Mouse (Mus musculus): ENCODE results near the gene C1qtnf1. TPM values are rescaled to one million over a fixed set of nuclear protein-coding genes. Genes with fewer than 3 reads are reported as not detected.
"Not testable (repeated sequence)": the region's sequence is repeated elsewhere in the genome, so short reads cannot be mapped to it uniquely, and the experiment has no call there.

Gene C1qtnf1
- 12.5 and 16.0 TPM in 2 replicates for polyA plus RNA-seq (2012; rRNA removed)
- 10.3 and 12.4 TPM in 2 replicates for polyA plus RNA-seq (2014; fragmentation: Nextera tagmentation; extraction: Ambion mirVana)

DNA sequence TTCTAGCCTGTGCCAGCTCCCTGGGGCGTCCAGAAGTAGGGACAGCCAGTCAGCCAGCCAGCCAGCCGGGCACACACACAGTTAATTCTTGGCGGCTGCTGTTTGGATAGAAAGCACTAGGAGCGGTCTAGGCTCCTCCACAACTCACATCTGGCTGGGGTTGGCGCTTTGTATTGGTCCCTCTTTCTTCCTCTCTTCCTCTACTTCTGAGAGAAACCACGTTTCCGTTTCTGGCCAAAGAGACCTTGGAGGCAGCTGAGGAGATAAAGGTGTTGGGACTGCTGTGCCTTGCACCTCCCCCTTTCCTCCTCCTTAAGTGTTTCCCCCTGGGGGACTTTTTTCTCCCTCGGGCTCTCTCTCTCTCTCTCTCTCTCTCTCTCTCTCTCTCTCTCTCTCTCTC, at the start of gene C1qtnf1:
TSS of gene C1qtnf1 (plus strand) at position 218 of the 400 bp plus-strand sequence.
- H3K9ac ChIP-seq (ENCODE audit: low read depth, low read length, severe bottlenecking), result peak within 1 kb of the TSS; percentile 52
- peak within 1 kb of the TSS; percentile 43 for H3K27ac ChIP-seq (replicated peaks; ENCODE audit: low read depth, low read length)
- H3K4me1 ChIP-seq (ENCODE audit: control insufficient read depth, insufficient read depth, low read length), result peaks cover 58% of the 10 kb centered on the region
- peak; percentile 32; the same call in 1 of the 2 replicates for ATAC-seq (ENCODE audit: low FRiP score, low read depth)
- no peaks in the 10 kb centered on the region for H3K36me3 ChIP-seq (ENCODE audit: control insufficient read depth, insufficient read depth, low read length)
- H3K27me3 ChIP-seq (ENCODE audit: control insufficient read depth, insufficient read depth, low read length), result no peaks in the 10 kb centered on the region
- H3K4me2 ChIP-seq (replicated peaks; ENCODE audit: low read depth, low read length, severe bottlenecking), result peak within 1 kb of the TSS; percentile 65
- H3K4me3 ChIP-seq (replicated peaks; ENCODE audit: low read length), result peak within 1 kb of the TSS; percentile 41
- peak; percentile 37; the same call in 1 of the 2 replicates for TF ChIP-seq POLR2A (IDR thresholded peaks at IDR 0.05; ENCODE audit: borderline replicate concordance, extremely low read depth, insufficient read depth, insufficient read length)
- H3K9me3 ChIP-seq (ENCODE audit: control insufficient read depth, low read length), result no peaks in the 10 kb centered on the region
- WGBS, result 0% methylated on average over 8 of the region's 8 CpGs
- peak; percentile 72 for DNase-seq (ENCODE audit: low spot score)

DNA sequence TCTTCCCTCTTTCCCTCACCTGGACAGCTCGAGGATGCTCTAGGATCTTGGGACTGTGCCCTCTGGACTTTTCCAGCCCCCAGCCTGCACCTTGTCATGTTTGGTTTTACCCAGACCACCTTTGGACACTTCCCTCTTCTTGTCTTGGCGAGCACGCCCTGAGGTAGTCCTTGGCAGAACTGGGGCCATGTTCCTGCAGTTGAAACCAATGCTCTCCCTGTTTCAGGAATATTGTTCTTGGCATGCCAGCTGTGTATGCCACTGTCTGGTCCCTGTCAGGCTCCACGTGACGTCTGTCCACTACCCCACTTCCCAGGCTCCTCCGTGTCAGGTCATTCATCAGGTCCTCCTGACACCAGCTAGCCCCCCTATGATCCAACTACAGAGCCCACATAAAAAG, 49.3 kb upstream of the C1qtnf1 start:
- peaks cover 4% of the 10 kb centered on the region; the same call in 1 of the 2 replicates for H3K4me1 ChIP-seq (ENCODE audit: control insufficient read depth, insufficient read depth, low read length)
- H3K27me3 ChIP-seq (ENCODE audit: control insufficient read depth, insufficient read depth, low read length), result no peaks in the 10 kb centered on the region
- no peak overlapping the region for H3K9ac ChIP-seq (ENCODE audit: low read depth, low read length, severe bottlenecking)
- DNase-seq (ENCODE audit: low spot score), result no peak
- no peak for ATAC-seq (ENCODE audit: low FRiP score, low read depth)
- WGBS, result 69% methylated on average over 6 of the region's 6 CpGs
- no peaks in the 10 kb centered on the region for H3K36me3 ChIP-seq (ENCODE audit: control insufficient read depth, insufficient read depth, low read length)
- no peaks in the 10 kb centered on the region for H3K9me3 ChIP-seq (ENCODE audit: control insufficient read depth, low read length)
- H3K27ac ChIP-seq (replicated peaks; ENCODE audit: low read depth, low read length), result no peak overlapping the region
- no peak overlapping the region for H3K4me2 ChIP-seq (replicated peaks; ENCODE audit: low read depth, low read length, severe bottlenecking)
- TF ChIP-seq POLR2A (IDR thresholded peaks at IDR 0.05; ENCODE audit: borderline replicate concordance, extremely low read depth, insufficient read depth, insufficient read length), result no peak
- no peak overlapping the region for H3K4me3 ChIP-seq (replicated peaks; ENCODE audit: low read length)

DNA sequence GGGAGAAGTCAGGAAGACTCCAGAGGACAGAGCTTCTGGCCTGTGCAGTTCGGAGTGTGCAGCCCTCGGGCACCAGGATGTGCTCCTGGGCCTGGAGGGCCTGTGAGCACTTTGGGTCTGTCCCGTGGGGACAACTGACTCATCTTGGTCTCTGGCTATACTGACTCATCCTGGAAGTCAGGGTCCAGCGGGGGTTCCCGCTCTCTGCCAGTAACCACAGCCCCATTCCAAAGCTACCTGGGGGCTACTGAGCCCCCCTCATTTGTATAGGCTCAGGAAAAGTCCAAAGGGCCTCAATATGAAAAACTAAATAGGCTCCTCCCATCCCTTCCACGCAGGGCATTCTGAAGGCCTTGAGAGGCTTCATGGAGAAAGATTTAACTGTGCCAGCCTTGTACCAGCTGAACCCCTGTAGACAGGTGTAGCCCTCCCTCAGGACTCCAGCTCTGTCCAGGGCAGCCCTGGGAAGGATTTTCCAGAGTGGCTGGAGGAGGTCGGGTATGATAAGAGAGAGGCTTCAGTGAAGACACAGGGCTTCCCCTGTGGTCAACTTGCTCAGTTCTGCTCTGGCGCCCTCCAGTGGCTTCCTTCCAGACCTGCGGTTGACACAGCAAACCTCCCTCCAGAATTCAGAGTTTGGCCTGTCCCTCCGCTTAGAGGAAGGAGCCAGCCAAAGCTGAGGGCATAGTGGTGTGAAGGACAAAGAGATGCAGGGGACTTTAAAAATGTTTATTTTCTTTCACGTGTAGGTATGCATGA, 48.6 kb upstream of the C1qtnf1 start:
- Histone ChIP-seq H3K9me3 (ENCODE audit: control insufficient read depth, low read length) (no peaks in the 10 kb centered on the region), H3K4me2 (replicated peaks; ENCODE audit: low read depth, low read length, severe bottlenecking) (no peak overlapping the region), H3K36me3 (ENCODE audit: control insufficient read depth, insufficient read depth, low read length) (no peaks in the 10 kb centered on the region), H3K9ac (ENCODE audit: low read depth, low read length, severe bottlenecking) (no peak overlapping the region), H3K27me3 (ENCODE audit: control insufficient read depth, insufficient read depth, low read length) (no peaks in the 10 kb centered on the region), H3K27ac (replicated peaks; ENCODE audit: low read depth, low read length) (no peak overlapping the region), H3K4me1 (ENCODE audit: control insufficient read depth, insufficient read depth, low read length) (peaks cover 4% of the 10 kb centered on the region; the same call in 1 of the 2 replicates), H3K4me3 (replicated peaks; ENCODE audit: low read length) (no peak overlapping the region)
- no peak for TF ChIP-seq POLR2A (IDR thresholded peaks at IDR 0.05; ENCODE audit: borderline replicate concordance, extremely low read depth, insufficient read depth, insufficient read length)
- DNase-seq (ENCODE audit: low spot score) (peak; percentile 83), ATAC-seq (ENCODE audit: low FRiP score, low read depth) (peak; percentile 68)
- WGBS, result 39% methylated on average over 11 of the region's 11 CpGs

DNA sequence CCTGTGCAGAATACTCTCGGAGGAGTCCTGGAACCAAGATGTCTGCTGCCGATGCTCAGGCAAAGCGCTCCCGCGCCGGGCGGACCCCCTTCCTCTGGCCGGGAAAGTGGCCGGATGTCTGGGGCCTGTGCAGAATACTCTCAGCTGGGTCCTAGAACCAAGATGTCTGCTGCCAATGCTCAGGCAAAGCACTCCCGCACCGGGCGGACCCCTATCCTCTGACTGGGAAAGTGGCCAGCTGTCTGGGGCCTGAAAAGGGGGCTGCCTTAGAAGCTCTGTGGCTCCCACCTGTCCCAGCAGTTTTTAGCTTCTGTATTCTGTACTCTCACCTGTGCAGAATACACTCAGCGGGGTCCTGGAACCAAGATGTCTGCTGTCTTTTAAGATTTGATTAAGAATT, 40.2 kb upstream of the C1qtnf1 start:
- H3K4me1 ChIP-seq (ENCODE audit: control insufficient read depth, insufficient read depth, low read length); DNase-seq (ENCODE audit: low spot score): not testable (repeated sequence)
- 86% methylated on average over 13 of the region's 13 CpGs for WGBS

DNA sequence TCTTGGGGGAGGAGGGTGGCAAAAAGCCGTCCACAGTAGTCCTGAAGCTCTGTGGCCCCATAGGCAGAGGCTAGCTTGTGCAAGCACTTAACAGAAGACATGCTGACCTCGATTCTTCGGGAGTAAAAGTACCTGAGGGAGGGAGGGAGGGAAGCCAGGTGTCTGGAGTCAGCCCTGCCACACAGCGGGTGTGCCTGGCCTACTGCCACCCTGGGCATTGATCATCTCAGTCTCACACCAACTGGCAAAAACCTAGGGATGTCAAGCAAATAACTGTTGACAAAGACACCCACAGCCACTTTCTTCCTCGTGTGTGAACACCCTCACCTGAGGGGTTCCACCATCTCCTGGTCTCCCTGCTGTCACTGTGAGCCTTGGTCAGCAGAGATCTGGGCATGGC, 34.0 kb upstream of the C1qtnf1 start:
- WGBS, result 79% methylated on average over 5 of the region's 5 CpGs
- no peak overlapping the region for H3K27ac ChIP-seq (replicated peaks; ENCODE audit: low read depth, low read length)
- no peaks in the 10 kb centered on the region for H3K27me3 ChIP-seq (ENCODE audit: control insufficient read depth, insufficient read depth, low read length)
- no peaks in the 10 kb centered on the region for H3K9me3 ChIP-seq (ENCODE audit: control insufficient read depth, low read length)
- H3K4me1 ChIP-seq (ENCODE audit: control insufficient read depth, insufficient read depth, low read length), result no peaks in the 10 kb centered on the region
- no peak overlapping the region for H3K9ac ChIP-seq (ENCODE audit: low read depth, low read length, severe bottlenecking)
- no peak overlapping the region for H3K4me2 ChIP-seq (replicated peaks; ENCODE audit: low read depth, low read length, severe bottlenecking)
- DNase-seq (ENCODE audit: low spot score) (no peak), ATAC-seq (ENCODE audit: low FRiP score, low read depth) (no peak)
- no peaks in the 10 kb centered on the region for H3K36me3 ChIP-seq (ENCODE audit: control insufficient read depth, insufficient read depth, low read length)
- H3K4me3 ChIP-seq (replicated peaks; ENCODE audit: low read length), result no peak overlapping the region
- TF ChIP-seq POLR2A (IDR thresholded peaks at IDR 0.05; ENCODE audit: borderline replicate concordance, extremely low read depth, insufficient read depth, insufficient read length), result no peak

More for the DNA sequence above, 40.2 kb upstream of the C1qtnf1 start:
- not testable (repeated sequence) for H3K27ac ChIP-seq (replicated peaks; ENCODE audit: low read depth, low read length); H3K27me3 ChIP-seq (ENCODE audit: control insufficient read depth, insufficient read depth, low read length); H3K9me3 ChIP-seq (ENCODE audit: control insufficient read depth, low read length); H3K4me2 ChIP-seq (replicated peaks; ENCODE audit: low read depth, low read length, severe bottlenecking); H3K4me3 ChIP-seq (replicated peaks; ENCODE audit: low read length); ATAC-seq (ENCODE audit: low FRiP score, low read depth); H3K36me3 ChIP-seq (ENCODE audit: control insufficient read depth, insufficient read depth, low read length); H3K9ac ChIP-seq (ENCODE audit: low read depth, low read length, severe bottlenecking)

Data from limb, embryonic 14.5 days (tissue).